9 mouse cellular contexts compared by ENCODE assay signal in genomic region chr11:117790703-117791440, GRCm38 (mm10). TPM values are rescaled to one million over a fixed set of nuclear protein-coding genes. Genes with fewer than 3 reads are reported as not detected.
A peak's percentile ranks its signal among the peaks of the same experiment; 100 is the strongest.
DNase-seq lines count a peak whose midpoint lies in the region; ATAC-seq lines count a peak whose summit lies in the region.
"Had no signal": no experiment of that assay in that cellular context is flagged by ENCODE, and none has a peak within 500 bp of the region (broad histone marks: within the 10 kb centered on the region; RNA-seq: fewer than 3 reads in every experiment).

No protein-coding gene starts in this region.

- WGBS in midbrain, embryonic 15.5 days, result 35% methylated on average over 23 of the region's 23 CpGs

- no peaks in the 10 kb centered on the region for H3K4me1 ChIP-seq in midbrain, embryonic 15.5 days

- no peaks in the 10 kb centered on the region for H3K36me3 ChIP-seq in midbrain, embryonic 15.5 days (replicated peaks)

- DNase-seq in right cerebral cortex, postnatal 14 days, result peak; percentile 6
- no peak for DNase-seq in right cerebral cortex, adult 2 months (ENCODE audit: low spot score in 2 of 2)
- DNase-seq in kidney, postnatal 36 days, result peak; percentile 59 to 63
- DNase-seq in c-Kit-positive CD71-positive TER-119-positive erythroid progenitor cells, embryonic 14.5 days (ENCODE audit: low spot score), result no peak
- no peak for DNase-seq in adrenal gland, postnatal 25 days
- no peak for DNase-seq in gastrocnemius, postnatal 14 days

- no peak overlapping the region for H3K27ac ChIP-seq in midbrain, embryonic 15.5 days

- H3K4me2 ChIP-seq in midbrain, embryonic 15.5 days, result 0 out of 2 replicates have a peak overlapping the region, but pooled peaks have one; percentile 1

- H3K9ac ChIP-seq in midbrain, embryonic 15.5 days, result no peak overlapping the region

- H3K4me3 ChIP-seq in midbrain, embryonic 15.5 days, result no peak overlapping the region

- H3K27me3 ChIP-seq in midbrain, embryonic 15.5 days (replicated peaks), result peaks cover 19% of the 10 kb centered on the region

- ATAC-seq in erythroblast, adult 5-6 weeks (replicated peaks; ENCODE audit: low FRiP score, poor library complexity, severe bottlenecking), result peak; percentile 31
- ATAC-seq in midbrain, embryonic 15.5 days (replicated peaks), result no peak

- no peaks in the 10 kb centered on the region for H3K9me3 ChIP-seq in midbrain, embryonic 15.5 days

- intact Hi-C loops in gastrocnemius, postnatal 14 days (cut with DNase I; ENCODE audit: low total_unique reads), result loop anchor here (2.0 kb wide), 1 partner anchor 34 kb away; the partner anchor contains the start of gene Afmid

RNA-seq across cellular contexts. Expression of gene 6030468B19Rik, which starts 6.6 kb away (rescaled TPM):
- 12.7 and 28.6 TPM in 2 replicates for total RNA-seq in erythroblast, adult 5-6 weeks (2015; ENCODE audit: low replicate concordance)
- total RNA-seq in erythroblast, adult 5-6 weeks (2017; ENCODE audit: low replicate concordance), result 10.6 and 16.1 TPM in 2 replicates
- not detected in 2 replicates for polyA plus RNA-seq in midbrain, embryonic 15.5 days (2015; fragmentation: Nextera tagmentation; extraction: Ambion mirVana)
- total RNA-seq in adrenal gland, postnatal 25 days (2021), result not detected in 2 replicates
- not detected for total RNA-seq in gastrocnemius, postnatal 14 days (2021)

RNA-seq across cellular contexts. Expression of gene Tmc6, which starts 8.9 kb away (rescaled TPM):
- 199 and 257 TPM in 2 replicates for total RNA-seq in erythroblast, adult 5-6 weeks (2015; ENCODE audit: low replicate concordance)
- 83.1 and 204 TPM in 2 replicates for total RNA-seq in erythroblast, adult 5-6 weeks (2017; ENCODE audit: low replicate concordance)
- 4.2 and 5.7 TPM in 2 replicates for polyA plus RNA-seq in midbrain, embryonic 15.5 days (2015; fragmentation: Nextera tagmentation; extraction: Ambion mirVana)
- total RNA-seq in adrenal gland, postnatal 25 days (2021), result 31.9 and 43.5 TPM in 2 replicates
- 10 to 100 TPM in 1 of 2 experiments, 1 to 10 TPM in 1; 9.4 to 15.4 TPM for total RNA-seq in gastrocnemius, postnatal 14 days (2021)

RNA-seq across cellular contexts. Expression of gene Tmc8, which starts 9.0 kb away (rescaled TPM):
- 19.8 and 30.7 TPM in 2 replicates for total RNA-seq in erythroblast, adult 5-6 weeks (2015; ENCODE audit: low replicate concordance)
- total RNA-seq in erythroblast, adult 5-6 weeks (2017; ENCODE audit: low replicate concordance), result 30.9 and 33.7 TPM in 2 replicates
- 1.00 and 1.5 TPM in 2 replicates for polyA plus RNA-seq in midbrain, embryonic 15.5 days (2015; fragmentation: Nextera tagmentation; extraction: Ambion mirVana)
- 3.1 and 4.6 TPM in 2 replicates for total RNA-seq in adrenal gland, postnatal 25 days (2021)
- 1 to 10 TPM; 1.1 TPM for total RNA-seq in gastrocnemius, postnatal 14 days (2021)

RNA-seq across cellular contexts. Expression of gene Gm20708, which starts 18.6 kb away (rescaled TPM):
- total RNA-seq in erythroblast, adult 5-6 weeks (2015; ENCODE audit: low replicate concordance), result 62.3 and 66.5 TPM in 2 replicates
- total RNA-seq in erythroblast, adult 5-6 weeks (2017; ENCODE audit: low replicate concordance), result 31.9 and 39.7 TPM in 2 replicates
- 0.98 and 1.4 TPM in 2 replicates for polyA plus RNA-seq in midbrain, embryonic 15.5 days (2015; fragmentation: Nextera tagmentation; extraction: Ambion mirVana)
- total RNA-seq in adrenal gland, postnatal 25 days (2021), result 1.00 and 1.8 TPM in 2 replicates
- 1 to 10 TPM in 1 of 2 experiments, under 1 TPM in 1; 0.73 to 1.5 TPM for total RNA-seq in gastrocnemius, postnatal 14 days (2021)
- polyA plus RNA-seq: embryonic facial prominence, embryonic 11.5 days had no signal

RNA-seq across cellular contexts. Expression of gene Syngr2, which starts 18.6 kb away (rescaled TPM):
- total RNA-seq in erythroblast, adult 5-6 weeks (2015; ENCODE audit: low replicate concordance), result 52.9 and 77.2 TPM in 2 replicates
- total RNA-seq in erythroblast, adult 5-6 weeks (2017; ENCODE audit: low replicate concordance), result 32.5 and 46.5 TPM in 2 replicates
- 15.8 and 18.4 TPM in 2 replicates for polyA plus RNA-seq in midbrain, embryonic 15.5 days (2015; fragmentation: Nextera tagmentation; extraction: Ambion mirVana)
- 98.3 and 108 TPM in 2 replicates for total RNA-seq in adrenal gland, postnatal 25 days (2021)
- 100 to 1,000 TPM; 104 to 111 TPM for total RNA-seq in gastrocnemius, postnatal 14 days (2021)

Comparison
In these comparisons a context has a peak if more than half of its experiments do, and no peak if none do; other contexts are left out.
1. DNase-seq: peak in right cerebral cortex, postnatal 14 days (single experiment) and kidney, postnatal 36 days (2 of 2); none in right cerebral cortex, adult 2 months (0 of 2), c-Kit-positive CD71-positive TER-119-positive erythroid progenitor cells, embryonic 14.5 days (single experiment), adrenal gland, postnatal 25 days (single experiment) and gastrocnemius, postnatal 14 days (single experiment).
2. RNA of gene 6030468B19Rik, which starts 6.6 kb away (total RNA-seq): 10.6 to 28.6 TPM in erythroblast, adult 5-6 weeks; not detected in adrenal gland, postnatal 25 days and not detected in gastrocnemius, postnatal 14 days; every median in the first group is over 10 times any median in the second.